Mouse (Mus musculus): ENCODE measurements around the gene Ly6g6c.
"Not testable (repeated sequence)": the region's sequence is repeated elsewhere in the genome, so short reads cannot be mapped to it uniquely, and the experiment has no call there.

Gene Ly6g6c

DNA sequence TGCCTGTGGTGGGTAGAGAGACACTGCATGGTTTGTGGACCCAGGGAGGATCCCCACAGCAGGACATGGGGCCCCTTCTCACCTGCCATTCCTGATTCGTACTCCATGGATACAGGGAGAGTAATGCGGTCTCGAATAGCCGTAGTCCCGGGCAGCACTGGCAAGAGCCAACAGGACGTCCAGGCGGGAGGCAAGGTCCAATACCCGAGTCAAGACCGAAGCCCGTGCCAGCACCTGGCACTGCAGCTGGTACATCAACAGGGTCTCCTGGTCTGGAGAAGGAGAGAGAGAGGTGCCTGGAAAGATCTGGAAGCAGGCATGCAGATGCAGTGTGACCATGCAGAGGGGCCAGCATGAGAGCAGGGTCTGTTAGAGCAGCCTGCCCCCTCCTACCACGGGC, 33.9 kb upstream of the Ly6g6c start:
- no peak for DNase-seq (ENCODE audit: low read depth, low spot score)

DNA sequence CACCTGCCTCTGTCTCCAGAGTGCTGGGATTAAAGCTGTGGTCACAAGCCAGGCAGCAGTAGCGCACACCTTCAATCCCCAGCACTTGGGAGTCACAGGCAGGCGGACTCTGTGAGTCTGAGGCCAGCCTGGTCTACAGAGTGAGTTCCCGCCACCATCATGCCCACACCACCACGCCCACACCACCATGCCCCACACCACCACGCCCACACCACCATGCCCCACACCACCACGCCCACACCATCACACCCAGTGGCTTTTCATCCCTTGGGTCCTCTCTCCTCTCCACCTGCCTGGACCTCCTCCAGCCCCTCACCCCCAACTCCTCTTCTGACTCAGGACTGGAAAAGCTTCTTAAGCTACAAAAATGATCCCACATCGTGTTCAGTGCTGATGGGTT, 33.3 kb upstream of the Ly6g6c start:
- DNase-seq (ENCODE audit: low read depth, low spot score) = no peak

DNA sequence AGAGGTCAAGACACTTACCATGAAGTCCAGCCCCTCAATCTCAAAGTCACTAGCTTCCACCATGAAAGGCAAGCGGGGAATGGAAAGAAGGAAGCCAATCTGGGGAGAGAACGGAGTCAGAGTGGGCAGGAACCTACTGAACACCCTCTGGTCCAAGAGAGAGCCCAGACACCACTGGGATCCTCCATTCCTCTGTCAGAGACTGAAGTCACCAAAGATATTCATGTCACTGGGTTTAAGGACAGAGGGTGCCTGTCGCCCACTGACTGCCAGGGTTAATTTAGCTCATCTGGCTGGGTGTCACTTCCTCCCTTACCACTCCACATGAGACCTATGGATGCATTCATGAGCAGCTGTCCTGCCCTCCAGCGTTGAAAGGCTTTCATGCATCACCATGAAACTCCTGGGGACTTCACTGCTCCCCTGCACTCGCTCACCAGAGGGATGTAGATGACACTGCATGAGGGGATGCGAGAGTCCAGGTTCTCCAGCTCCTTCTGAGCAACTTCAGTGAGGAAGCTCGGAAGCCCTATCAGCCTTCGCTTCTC, 32.8 kb upstream of the Ly6g6c start:
- DNase-seq (ENCODE audit: low read depth, low spot score) = no peak

DNA sequence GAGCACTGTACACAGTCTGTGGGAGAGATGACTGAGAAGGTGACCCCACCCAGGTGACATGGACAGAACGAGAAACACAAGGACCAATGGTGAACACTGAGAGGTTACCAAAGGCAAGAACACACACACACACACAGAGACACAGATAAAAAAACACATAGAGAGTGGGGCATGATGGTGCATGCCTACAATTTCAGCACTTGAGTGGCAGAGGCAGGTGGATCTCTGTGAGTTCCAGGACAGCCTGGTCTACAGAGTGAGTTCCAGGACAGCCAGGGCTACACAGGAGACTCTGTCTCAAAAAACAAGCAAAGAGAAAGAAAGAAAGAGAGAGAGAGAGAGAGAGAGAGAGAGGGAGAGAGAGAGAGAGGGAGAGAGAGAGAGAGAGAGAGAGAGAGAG, 31.5 kb upstream of the Ly6g6c start:
- DNase-seq (ENCODE audit: low read depth, low spot score) = not testable (repeated sequence)

DNA sequence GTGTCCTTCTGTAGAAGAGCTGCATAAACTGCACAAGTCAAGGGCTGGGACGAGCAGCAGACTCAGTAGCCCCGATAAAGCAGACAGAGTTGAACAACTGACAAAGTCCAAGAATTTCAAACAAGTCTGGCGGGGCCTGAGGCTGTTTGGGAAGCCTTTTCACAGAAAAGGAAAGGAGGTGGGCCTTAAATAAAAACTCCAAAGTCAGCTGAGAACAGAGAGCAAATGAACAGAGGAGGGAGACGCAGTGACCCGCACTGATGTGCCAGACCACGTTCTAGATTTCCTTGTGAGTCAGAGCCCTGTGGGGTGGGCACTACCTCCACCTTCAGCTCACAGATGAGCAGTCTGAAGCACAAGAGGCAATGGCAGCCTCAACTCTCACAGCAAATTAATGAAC, 30.3 kb upstream of the Ly6g6c start:
- DNase-seq (ENCODE audit: low read depth, low spot score) = no peak

DNA sequence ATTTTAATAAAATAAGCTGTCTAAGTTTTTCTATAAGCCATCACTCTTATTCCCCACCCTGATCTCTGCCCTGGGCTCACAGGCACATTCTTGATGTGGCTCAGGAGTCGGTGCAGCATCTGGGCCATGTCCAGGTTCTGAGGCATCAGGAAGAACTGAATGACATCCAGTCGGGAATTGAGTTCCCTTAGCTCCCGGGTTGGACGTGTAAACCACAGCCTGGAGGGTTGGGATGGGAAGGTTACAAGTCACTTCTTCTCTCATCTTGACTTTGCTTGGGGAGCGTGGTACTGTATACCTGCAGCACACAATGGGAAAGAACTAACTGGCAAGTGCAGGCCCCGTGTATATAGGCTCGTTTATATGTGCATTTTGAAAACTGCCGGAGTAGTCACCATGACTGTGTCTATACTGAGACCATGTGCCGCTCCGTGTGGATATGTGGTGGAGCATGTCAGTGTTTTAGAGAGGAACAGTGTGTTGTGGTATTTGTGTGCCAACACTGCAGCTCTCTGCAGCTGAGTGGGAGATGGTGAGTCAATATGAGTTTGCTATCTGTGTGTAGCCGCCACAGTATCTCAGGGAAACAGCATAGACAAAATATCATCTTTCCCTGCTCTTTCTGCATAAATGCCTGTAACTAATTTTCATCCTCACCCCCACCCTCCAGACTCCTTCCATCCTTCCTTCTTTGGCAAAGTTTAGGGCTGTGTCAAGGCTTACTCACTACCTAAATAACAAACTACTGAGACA, 25.9 kb upstream of the Ly6g6c start:
- DNase-seq (ENCODE audit: low read depth, low spot score) = no peak

DNA sequence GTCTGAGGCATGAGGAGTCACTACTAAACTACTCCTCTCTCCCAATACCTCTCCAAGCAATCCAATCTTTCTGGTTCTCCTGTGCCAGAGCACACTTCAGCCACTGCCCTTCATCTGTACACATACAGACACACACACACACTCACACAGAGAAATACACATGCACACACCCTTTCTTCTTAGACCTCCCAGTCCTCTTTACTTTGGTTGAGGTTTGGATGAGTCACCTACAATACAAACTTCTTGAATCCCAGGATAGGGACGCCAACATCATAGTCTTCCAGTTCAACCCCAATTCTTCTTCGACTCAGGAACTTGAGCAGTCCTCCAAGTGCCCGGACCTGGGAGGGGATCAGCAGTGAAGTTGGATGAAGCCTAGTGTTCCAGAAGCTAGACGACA, 21.4 kb upstream of the Ly6g6c start:
- no peak for DNase-seq (ENCODE audit: low read depth, low spot score)

DNA sequence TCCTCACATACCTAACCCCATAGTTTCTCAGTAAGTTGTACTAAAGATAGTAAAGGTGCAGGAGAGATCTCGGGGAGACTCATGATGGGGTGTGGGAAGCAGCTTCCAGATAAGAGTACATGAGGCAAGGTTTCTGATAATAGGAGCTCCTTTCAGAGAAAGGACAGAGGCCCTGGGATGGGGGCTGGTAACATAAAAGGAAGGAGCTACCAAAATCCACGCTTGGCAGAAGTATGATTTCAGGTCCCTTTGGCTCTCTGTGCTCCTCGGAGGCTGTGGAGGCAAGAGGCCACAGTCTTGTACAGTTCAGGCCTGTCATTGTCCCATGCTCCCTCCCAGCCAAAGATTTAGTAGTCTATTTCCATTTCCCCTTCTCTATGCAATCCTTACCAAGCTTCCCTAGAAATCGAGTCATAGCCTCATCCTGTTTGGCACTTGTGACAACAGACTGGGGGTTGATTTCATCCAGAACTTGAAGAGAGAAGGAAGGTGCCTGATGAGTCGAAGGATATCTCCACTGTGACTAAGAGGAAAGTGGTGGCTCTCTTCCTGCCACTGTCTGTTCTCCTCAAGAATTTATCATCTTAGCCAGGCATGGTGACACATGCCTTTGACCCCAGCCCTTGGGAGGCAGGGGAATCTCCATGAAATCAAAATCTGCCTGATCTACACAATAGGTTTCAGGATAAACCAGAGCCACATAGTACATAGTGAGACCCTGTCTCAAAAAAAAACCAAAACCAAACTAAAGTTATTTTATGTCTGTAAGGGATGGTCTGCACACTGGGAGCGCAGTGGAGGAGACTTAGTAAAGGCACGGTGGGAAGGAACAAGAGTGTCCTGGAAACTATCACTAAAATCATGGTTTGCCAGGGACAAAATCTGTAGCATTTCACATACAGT, 20.0 kb upstream of the Ly6g6c start:
- DNase-seq (ENCODE audit: low read depth, low spot score) = no peak

DNA sequence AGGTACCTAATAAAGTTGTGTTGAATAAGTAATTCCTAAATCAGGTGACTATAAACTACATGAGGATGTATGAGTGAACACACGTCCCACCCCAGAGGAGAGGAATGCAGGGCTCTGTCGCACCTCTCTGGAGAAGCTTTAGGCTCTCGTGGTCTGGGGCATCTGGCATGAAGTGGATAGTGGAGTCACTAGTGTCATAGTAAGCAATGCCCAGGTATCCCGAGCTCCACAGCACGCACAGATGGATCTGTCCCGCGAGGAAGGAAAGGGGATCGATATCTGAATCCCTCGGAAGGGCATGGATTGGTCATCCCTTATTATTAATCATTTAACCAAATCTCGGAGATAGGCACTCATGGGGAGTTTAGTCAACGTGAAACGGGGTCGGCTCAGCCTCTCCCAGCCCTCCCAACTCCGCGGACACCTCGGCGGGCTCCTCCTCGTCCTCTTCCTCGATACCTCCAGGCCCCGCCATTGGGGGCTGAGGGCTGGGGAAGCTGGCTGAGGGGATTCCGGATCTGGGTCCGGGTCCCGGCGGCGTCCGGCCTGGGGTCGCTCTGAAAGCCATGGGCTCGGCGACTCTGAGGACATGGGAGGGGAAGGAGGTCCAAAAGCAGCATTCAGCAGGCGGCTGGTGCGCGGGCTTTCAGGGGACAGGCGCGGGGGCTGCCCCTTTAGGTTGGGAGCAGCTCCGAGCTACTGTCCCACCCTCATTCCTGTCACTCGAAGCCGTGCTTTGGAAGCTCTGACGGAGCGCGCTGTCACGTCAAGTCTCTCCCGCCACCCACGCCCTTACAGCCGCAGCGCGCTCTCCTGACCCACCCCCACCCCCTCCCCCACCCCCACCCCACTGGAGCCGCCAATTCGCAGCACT, 19.1 kb upstream of the Ly6g6c start:
- no peak for DNase-seq (ENCODE audit: low read depth, low spot score)

DNA sequence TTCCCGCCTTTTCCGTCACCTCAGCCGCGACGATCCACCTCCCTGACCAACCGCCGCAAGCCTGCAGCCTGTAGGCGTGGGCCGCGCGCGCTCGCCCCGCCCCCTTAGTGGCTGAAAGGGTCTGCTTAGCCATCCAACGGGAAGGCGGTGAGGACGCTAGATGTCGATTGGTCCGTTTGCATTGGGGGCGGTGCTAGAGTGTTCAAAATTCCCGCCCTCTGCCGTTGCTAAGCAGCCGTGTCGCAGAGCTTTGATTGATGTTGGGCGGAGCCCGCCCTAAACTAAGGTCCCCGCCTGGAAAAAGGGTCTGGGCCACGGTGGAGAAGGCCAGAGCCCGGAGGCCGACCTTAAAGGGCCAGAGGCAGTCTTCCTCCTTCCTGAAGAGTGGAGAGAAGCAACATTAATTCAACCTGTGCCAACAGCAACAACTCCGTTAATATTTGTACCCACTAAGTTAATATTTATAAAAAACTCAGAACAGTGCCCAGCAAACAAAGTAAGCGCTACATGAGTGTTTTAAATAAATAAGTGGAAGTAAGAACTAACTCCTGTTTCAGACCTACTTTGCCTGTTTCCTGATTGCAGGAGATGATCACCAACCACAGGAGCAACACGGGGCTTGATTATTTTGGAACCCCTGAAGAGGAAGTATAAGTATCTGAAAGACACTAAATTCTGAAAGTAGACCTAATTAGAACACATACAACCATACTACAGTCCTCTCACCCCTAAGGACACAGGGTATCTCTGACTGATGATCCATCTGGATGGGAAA, 18.3 kb upstream of the Ly6g6c start, which contains the start of gene Msh5:
Gene Msh5 (minus strand): TSS at position 65 of the 775 bp plus-strand sequence.
- peak; percentile 89 for DNase-seq (ENCODE audit: low read depth, low spot score)

DNA sequence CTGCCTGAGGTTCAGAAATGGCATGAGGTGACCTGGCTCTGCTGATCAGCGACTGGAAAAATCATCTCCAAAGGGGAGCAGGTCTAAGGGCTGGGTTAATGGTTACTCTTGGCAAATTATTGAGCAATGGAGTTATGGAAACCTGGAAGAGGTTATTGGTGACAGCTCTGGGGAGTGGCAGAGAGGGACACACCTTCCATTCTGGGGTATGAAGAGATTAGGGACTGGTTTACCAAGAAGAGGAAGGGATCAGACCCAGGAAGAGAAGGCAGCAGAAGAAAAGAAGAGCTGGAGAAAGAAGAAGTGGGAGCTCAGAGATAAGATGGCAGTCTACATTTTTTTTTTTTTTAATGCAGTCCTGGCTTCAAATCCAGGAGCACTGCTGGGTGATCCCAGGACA, 17.5 kb upstream of the Ly6g6c start:
- DNase-seq (ENCODE audit: low read depth, low spot score) = no peak

DNA sequence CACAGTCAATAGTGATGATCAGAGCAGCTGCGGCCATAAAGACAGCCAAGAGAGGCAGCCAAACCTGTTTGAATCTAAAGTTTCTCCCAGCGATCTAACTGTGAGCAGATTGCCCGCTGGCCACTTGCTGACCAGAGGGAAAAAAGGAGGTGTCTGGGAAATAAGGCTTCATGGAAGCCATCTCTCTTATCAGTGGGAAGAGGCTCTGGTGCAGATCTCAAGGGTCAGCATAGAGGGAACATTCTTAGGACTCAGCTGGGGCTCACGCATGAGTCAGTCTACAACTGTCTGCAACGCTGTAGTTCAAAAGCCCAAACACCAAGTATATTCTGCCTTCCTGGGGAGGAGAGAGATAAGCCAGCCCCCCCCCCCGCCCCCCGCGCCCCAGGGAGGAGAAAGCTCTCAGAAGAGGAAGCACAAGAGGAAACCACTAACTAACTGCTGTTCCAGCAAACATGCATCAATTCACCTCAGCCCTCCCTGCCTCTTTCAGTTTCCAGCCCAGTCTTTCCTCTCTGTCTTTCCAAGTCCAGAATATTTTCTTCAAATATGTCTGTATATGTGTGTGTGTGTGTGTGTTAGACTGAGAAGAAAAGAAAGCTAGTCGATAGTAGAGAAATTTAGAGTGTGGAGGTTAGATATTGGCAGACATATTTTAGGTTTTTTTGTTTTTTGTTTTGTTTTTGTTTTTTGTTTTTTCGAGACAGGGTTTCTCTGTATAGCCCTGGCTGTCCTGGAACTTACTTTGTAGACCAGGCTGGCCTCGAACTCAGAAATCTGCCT, 16.8 kb upstream of the Ly6g6c start:
- DNase-seq (ENCODE audit: low read depth, low spot score) = no peak

DNA sequence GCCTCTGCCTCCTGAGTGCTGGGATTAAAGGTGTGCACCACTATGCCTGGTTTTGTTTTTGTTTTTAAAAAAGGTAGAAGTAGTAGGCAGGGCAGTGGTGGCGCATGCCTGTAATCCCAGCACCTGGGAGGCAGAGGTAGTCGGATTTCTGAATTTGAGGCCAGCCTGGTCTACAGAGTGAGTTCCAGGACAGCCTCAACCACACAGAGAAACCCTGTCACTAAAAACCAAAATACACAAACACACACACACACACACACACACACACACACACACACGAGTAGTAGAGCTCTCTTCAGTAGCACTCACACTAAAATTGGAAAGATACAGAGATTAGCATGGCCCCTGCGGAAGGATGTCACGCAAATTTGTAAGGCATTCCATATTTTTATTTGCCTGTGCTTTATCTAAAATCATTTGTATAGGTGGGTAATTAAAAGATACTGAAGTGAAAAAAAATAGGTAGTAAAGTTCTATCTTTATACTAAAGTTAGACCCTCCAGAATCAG, 16.2 kb upstream of the Ly6g6c start:
- no peak for DNase-seq (ENCODE audit: low read depth, low spot score)

DNA sequence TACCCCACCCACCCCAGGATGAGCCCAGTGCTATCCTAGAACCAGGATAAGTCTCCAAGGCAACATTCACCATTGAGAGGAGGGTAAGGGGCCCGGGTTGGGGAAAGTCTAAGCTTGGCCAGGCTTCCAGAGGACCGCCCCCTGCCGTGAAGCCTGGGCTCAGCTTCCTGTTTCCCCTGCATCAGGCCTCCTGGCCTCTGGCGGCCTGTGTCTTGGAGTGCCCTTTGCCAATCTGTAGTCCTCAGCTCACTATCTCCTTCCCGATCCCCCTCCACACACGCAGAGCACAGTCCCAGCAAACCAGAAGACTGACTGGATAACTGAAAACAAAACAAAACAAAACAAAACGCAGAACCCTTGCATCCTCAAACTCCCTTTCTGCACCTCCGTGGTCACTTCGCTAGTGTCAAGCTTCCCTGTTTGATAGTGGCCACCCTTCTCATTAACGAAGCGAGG, 15.6 kb upstream of the Ly6g6c start, which contains the start of gene Clic1:
Gene Clic1 (plus strand): TSS at position 406 of the 456 bp plus-strand sequence.
- DNase-seq (ENCODE audit: low read depth, low spot score) = no peak

DNA sequence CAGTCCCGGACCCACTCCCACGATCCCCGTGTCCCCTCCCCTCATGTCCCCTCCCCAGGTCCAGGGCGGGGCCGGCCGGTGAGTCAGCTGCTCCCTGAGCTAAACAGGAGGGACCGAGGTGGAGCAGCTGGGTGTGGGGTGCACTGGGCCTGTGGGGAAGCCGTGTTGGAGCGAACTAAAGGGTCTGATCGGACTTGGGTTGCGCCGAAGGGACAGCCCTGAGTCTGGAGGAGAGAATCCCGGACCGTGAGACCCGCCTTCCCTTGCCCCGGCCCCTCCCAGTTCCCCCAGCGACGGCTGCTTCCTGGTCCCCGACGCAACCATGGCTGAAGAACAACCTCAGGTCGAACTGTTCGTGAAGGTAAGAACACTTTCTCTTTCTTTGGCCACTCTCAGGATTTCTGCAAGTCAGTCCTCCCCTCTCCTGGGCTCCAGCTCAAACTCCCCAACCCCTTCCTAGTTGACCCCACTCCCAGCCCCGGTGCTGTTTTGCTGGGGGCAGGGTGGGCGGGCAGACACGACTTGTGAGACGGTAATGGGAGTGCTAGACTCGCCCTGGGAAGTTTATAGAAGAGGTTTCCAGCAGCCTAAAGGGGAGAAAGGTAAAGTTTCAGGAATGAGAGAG, 14.9 kb upstream of the Ly6g6c start:
- DNase-seq (ENCODE audit: low read depth, low spot score) = no peak

DNA sequence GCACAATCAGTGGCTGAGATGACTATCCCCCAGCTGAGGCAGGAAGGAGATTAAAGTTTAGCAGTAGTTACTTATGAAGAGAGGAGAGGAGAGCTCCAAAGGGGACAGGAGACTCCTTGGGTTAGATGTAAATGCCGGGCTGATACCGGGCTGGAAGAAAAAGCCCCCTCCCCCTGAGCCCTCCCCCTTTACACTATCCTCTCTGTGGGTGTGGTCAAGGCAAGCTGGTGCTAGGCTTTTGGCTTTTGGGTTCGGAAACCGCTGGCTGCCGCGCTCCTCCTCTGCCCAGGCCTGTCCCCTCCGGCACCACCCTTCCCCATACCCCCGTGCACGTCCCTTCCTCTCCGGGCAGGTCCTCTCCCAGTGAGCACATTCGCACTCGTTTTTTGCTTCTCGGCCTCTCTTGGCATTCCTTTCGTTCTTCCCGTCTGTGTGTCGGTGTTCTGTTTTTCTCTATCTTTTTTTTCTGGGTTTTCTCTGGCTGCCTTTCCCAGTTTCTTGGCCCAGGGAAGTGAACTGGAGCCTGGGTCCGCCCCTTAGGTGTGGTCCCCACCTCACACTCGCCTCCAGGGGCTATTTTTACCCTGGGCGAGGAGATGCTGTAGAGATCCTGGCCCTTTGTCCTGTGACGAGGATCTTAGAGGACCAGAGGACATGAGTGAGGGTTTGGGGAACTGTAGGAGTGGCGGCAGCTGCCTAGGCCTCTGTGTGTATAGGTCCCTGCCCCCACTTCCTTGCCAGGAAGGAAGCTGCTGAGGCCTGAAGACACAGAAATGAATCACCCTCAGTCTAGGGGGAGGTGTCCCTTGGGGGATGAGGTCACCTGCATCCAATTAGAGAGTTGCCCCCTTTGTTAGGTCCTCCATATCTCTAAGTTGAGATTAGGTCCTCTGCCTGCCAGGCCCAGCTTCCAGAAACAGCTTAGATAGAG, 13.8 kb upstream of the Ly6g6c start:
- no peak for DNase-seq (ENCODE audit: low read depth, low spot score)

DNA sequence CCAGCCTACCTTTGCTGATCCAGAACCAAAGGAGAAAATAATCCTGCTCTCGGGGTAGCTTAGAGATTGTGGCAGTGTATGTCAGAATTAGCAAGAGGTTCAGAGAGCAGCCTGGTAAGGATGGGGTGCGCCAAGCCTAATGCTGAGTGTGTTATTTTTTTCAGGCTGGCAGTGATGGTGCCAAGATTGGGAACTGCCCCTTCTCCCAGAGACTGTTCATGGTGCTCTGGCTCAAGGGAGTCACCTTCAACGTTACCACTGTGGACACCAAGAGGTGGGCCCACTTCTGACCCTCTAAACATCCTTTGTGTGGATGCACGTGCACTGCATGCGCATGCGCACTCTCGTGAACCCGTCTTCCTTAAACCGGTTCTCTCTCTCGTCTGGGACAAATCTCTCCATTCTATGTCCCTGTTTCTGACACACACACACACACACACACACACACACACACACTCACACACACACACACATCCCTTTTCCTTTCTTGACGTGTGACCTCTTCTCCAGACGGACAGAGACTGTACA, 12.9 kb upstream of the Ly6g6c start:
- no peak for DNase-seq (ENCODE audit: low read depth, low spot score)

Measured in brain, embryonic 18.5 days (tissue).